Mouse (Mus musculus): ENCODE data around the gene Mlx.

Gene Mlx

DNA sequence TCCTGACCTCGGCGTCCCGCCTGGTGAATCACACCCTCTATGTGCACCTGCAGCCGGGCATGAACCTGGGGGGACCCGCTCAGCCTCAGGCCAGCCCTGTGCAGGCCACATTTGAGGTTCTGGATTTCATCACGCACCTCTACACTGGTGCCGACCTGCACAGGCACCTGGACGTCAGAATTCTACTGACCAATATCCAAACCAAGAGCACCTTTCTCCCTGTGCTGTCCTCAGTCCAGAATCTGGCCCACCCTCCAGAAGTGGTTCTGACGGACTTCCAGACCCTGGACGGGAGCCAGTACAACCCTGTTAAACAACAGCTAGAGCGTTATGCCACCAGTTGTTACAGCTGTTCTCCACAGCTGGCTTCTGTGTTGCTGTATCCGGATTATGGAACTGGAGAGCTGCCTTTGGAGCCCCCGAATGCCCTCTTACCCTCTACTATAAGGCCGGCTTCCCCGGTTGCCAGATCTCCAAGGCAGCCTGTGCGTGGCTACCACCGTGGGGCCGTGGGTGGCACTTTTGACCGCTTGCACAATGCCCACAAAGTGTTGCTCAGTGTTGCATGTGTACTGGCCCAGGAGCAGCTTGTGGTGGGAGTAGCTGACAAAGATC, 3.9 kb upstream of the Mlx start:
- in situ Hi-C loops (cut with MboI; ENCODE audit: low pct_unique_long_range_greater_than_20kb in 1 of 2, low sequenced_read_pairs in 2 of 2, unreplicated experiment in 1 of 2): no loop called here

GRCm38 (mm10) chr11:101084246-101084645, 2.8 kb upstream of the Mlx start:
- in situ Hi-C loops (cut with MboI; ENCODE audit: low pct_unique_long_range_greater_than_20kb in 1 of 2, low sequenced_read_pairs in 2 of 2, unreplicated experiment in 1 of 2): no loop called here

DNA sequence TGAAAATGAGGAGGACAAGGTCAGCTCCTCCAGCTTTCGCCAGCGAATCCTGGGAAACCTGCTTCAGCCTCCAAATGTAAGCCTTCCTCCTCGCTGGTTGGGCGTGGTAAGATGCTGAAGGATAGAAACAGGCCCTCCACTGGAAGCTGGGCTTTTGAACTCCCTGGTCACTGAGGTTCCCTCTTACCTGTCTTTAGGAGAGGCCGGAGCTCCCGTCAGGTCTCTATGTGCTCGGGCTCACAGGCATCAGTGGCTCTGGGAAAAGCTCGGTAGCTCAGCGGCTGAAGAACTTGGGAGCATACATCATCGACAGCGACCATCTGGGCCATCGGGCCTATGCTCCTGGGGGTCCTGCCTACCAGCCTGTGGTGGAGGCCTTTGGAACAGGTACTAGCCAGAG, 2.3 kb upstream of the Mlx start:
- in situ Hi-C loops (cut with MboI; ENCODE audit: low pct_unique_long_range_greater_than_20kb in 1 of 2, low sequenced_read_pairs in 2 of 2, unreplicated experiment in 1 of 2): no loop called here

- in situ Hi-C loops (cut with MboI; ENCODE audit: low pct_unique_long_range_greater_than_20kb in 1 of 2, low sequenced_read_pairs in 2 of 2, unreplicated experiment in 1 of 2): no loop called here
Observed at GRCm38 (mm10) chr11:101085617-101086322, 1.3 kb upstream of the Mlx start.

GRCm38 (mm10) chr11:101086323-101086674, 778 bp upstream of the Mlx start:
- in situ Hi-C loops (cut with MboI; ENCODE audit: low pct_unique_long_range_greater_than_20kb in 1 of 2, low sequenced_read_pairs in 2 of 2, unreplicated experiment in 1 of 2): no loop called here

DNA sequence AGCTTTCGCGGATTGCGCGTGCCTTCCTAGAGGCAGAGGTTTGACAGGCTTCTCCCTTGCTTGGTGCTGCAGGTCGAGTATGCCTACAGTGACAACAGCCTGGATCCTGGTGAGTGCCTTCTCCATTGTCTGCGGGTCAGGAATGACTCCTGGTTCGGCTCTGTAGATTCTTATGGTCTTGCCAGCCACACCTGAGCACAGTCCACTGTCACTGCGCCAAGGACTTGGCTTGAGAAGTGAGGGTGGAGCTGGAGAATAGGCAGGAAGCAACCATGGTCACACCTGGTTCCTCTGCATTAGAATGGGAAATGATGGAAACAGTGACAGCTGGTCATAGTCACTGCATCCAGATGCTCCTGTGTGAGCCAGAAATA, 592 bp downstream of the Mlx start:
- in situ Hi-C loops (cut with MboI; ENCODE audit: low pct_unique_long_range_greater_than_20kb in 1 of 2, low sequenced_read_pairs in 2 of 2, unreplicated experiment in 1 of 2): no loop called here

- in situ Hi-C loops (cut with MboI; ENCODE audit: low pct_unique_long_range_greater_than_20kb in 1 of 2, low sequenced_read_pairs in 2 of 2, unreplicated experiment in 1 of 2): no loop called here
Observed at GRCm38 (mm10) chr11:101089931-101090330, 2.9 kb downstream of the Mlx start.

- in situ Hi-C loops (cut with MboI; ENCODE audit: low pct_unique_long_range_greater_than_20kb in 1 of 2, low sequenced_read_pairs in 2 of 2, unreplicated experiment in 1 of 2): no loop called here
Observed at GRCm38 (mm10) chr11:101094930-101095313, 7.8 kb downstream of the Mlx start.

DNA sequence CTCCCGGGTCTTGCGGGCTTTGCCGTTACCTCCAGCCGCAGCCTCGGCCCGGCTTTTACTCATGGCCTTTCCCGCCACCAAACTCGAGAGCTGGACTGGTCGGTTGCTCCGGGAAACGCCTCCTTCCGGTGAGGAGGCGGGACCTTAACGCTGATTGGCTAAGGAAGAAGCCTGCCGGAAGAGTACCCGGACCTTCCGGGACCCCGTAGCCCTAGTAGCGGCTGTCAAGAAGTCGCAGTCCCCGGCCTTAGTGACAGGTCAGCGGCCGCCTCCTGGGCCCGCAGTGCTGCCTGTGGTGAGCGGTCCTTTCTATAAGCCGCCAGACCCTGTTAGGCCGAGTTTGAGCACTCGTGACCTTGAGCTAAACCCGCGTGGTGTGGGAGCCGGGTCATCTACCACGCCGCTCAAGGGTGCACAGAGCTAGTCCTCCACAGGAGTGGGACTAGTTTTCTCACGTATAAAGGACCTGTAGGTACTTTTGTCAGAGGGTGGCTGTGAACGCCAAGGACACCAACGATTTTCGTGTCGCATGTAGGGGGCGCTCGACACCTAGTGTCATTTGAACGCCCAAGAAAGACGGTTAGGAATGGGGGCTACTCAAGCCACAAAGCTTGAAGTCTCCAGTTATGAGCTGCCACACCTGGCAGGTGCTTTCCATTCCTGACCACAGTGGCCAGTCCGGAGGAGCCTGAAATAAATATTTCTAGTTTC, 8.4 kb downstream of the Mlx start, which contains the start of gene Psmc3ip:
Psmc3ip (minus strand) TSS at position 123 of the 711 bp plus-strand sequence.
- in situ Hi-C loops (cut with MboI; ENCODE audit: low pct_unique_long_range_greater_than_20kb in 1 of 2, low sequenced_read_pairs in 2 of 2, unreplicated experiment in 1 of 2): no loop called here

DNA sequence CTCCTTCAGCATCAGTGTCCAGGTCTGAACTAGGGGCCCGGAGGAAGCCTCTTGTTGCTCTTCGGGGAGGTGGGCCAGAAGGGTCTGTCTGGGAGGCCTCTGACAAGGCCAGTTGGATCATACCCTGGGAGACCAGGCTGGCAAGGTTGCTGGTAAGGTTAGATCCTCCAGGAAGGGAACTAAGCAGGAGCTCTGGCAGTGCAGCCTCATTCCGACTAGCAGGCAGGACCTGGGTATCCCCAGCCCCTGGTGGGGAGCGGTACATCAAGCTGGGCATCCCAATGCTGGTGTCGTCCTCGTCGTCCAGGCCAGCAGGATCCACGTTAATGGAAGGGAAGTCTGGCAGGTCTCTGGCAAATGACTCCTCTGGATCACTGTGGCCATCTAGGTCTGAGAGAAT, 11.2 kb downstream of the Mlx start:
- in situ Hi-C loops (cut with MboI; ENCODE audit: low pct_unique_long_range_greater_than_20kb in 1 of 2, low sequenced_read_pairs in 2 of 2, unreplicated experiment in 1 of 2): no loop called here

- in situ Hi-C loops (cut with MboI; ENCODE audit: low pct_unique_long_range_greater_than_20kb in 1 of 2, low sequenced_read_pairs in 2 of 2, unreplicated experiment in 1 of 2): no loop called here
Observed at GRCm38 (mm10) chr11:101103011-101103410, 15.9 kb downstream of the Mlx start.

- in situ Hi-C loops (cut with MboI; ENCODE audit: low pct_unique_long_range_greater_than_20kb in 1 of 2, low sequenced_read_pairs in 2 of 2, unreplicated experiment in 1 of 2): no loop called here
Observed at GRCm38 (mm10) chr11:101109351-101109750, 22.3 kb downstream of the Mlx start.

GRCm38 (mm10) chr11:101110708-101111107, 23.6 kb downstream of the Mlx start:
- in situ Hi-C loops (cut with MboI; ENCODE audit: low pct_unique_long_range_greater_than_20kb in 1 of 2, low sequenced_read_pairs in 2 of 2, unreplicated experiment in 1 of 2): no loop called here

DNA sequence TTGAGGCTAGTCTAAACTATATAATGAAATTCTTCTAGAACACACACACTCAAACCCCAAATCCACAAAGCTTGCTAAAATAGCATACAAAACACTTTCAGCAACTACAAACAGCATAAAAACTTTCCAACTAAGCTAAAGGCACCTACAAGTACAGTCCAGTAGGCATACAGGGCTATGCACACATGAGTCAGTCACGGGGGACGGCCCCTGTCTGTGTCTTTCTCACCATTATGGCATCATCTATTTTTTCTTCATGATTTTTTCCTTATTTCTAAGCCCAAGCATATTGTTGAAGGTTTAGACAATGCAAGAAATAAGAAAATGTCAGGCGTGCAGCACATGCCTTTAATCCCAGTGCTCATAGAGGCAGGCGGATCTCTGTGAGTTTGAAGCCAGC, 24.1 kb downstream of the Mlx start:
- in situ Hi-C loops (cut with MboI; ENCODE audit: low pct_unique_long_range_greater_than_20kb in 1 of 2, low sequenced_read_pairs in 2 of 2, unreplicated experiment in 1 of 2): no loop called here

DNA sequence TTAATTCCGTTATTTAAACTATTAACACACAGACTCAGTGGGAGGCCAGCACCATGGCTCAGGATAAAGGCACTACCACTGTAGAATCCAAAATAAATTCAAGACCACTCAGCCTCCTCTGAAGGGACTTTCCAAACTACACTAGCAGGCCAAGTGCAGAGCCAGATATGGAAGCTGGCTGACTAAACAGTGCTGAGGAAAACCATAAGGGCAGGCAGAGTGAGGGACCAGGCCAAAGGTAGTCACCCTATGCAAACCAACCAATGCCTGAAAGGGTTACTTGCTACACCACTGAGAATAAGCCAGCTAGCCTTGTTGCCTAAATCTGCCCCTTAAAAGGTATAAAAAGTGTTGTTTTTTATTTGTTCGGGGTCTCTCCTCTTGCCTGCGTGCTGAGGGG, 25.1 kb downstream of the Mlx start:
- in situ Hi-C loops (cut with MboI; ENCODE audit: low pct_unique_long_range_greater_than_20kb in 1 of 2, low sequenced_read_pairs in 2 of 2, unreplicated experiment in 1 of 2): no loop called here

GRCm38 (mm10) chr11:101115564-101115963, 28.5 kb downstream of the Mlx start:
- in situ Hi-C loops (cut with MboI; ENCODE audit: low pct_unique_long_range_greater_than_20kb in 1 of 2, low sequenced_read_pairs in 2 of 2, unreplicated experiment in 1 of 2): no loop called here

- in situ Hi-C loops (cut with MboI; ENCODE audit: low pct_unique_long_range_greater_than_20kb in 1 of 2, low sequenced_read_pairs in 2 of 2, unreplicated experiment in 1 of 2): no loop called here
Observed at GRCm38 (mm10) chr11:101118105-101118504, 31.0 kb downstream of the Mlx start.

DNA sequence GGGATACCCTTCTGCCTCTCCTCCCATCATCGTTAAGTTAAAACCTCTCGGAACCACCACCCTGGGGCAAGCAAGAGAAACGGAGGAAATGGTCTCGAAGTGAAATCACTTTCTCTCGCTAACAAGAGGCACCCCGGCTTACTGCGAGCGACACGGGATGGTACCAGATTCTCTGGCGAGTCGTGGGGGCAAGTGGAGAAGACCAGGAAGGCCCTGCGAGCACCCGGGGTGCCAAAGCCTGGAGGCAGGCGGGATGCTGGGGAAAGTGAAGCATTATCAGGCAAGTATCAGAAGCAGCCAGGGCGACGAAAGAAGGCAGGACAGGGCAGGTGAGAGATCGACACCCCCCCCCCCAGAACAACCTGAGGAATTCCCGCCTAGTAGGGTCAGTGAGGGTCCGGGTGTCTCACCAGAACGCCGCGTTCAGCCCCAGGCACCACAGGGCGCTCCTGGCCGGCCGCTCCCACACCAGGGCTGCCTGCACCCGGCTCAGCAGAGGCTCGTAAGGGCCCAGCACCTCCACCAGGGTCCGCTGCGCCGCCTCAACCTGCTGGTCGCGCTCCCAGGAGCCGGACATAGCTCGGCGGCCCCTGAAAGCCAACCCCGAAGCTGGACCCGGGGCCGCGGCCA, 32.2 kb downstream of the Mlx start:
- in situ Hi-C loops (cut with MboI; ENCODE audit: low pct_unique_long_range_greater_than_20kb in 1 of 2, low sequenced_read_pairs in 2 of 2, unreplicated experiment in 1 of 2): no loop called here

- in situ Hi-C loops (cut with MboI; ENCODE audit: low pct_unique_long_range_greater_than_20kb in 1 of 2, low sequenced_read_pairs in 2 of 2, unreplicated experiment in 1 of 2): no loop called here
Observed at GRCm38 (mm10) chr11:101119761-101120544, 32.9 kb downstream of the Mlx start, which contains the start of the genes Retreg3 and Tubg1. Retreg3 (minus strand) TSS chr11:101119893. Tubg1 (plus strand) TSS chr11:101119938.
